Mouse (Mus musculus): Measurements from ENCODE around the gene Rftn1. TPM values are rescaled to one million over a fixed set of nuclear protein-coding genes. Genes with fewer than 3 reads are reported as not detected.
A peak's percentile ranks its signal among the peaks of the same experiment; 100 is the strongest.

Rftn1 gene
- total RNA-seq, 2 experiments from 2014 or later = 9.7 to 11.5 TPM

DNA sequence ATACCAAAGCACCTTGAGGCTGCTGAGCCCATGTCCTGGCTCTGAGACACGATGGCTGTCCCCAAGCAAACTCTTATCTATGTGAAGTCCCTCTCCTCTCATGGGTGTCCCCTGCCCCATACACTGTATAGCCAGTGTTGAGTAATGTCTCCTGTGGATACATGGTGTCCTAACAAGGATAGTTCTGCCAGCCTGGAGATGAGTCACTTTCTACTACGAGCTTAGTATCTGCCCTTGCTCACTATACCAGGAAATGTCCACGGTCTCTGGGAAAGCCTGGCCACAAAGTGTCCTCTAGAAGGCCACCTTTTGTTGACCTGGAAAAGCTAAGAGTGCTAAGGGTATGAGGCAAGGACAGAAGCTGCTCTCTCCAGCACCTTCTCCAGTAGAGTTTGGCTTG is 195.2 kb downstream of the Rftn1 start:
- DNase-seq (ENCODE audit: low spot score in 2 of 2) = peak in 1 of 2 experiments; percentile 36

DNA sequence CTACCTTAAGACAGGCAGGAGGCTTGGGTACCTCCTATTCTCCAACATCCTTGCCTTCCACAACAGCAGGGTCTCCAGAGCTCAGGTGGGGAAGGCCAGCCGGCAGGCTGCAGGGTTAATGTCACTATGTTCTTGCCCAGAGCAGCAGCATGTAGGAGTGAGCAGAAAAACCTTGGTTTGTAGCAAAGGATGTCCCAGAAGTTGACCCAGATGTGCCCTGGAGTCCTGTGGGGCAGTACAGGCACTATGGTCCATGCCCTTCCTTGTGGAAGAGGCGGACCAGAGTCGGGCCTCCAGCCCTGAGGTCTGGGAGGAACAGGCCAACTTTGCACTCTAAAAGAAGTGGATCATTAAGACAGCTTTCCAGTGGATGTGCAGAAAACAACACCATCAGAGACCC is 196.8 kb downstream of the Rftn1 start:
- no peak for DNase-seq (ENCODE audit: low spot score in 2 of 2)

DNA sequence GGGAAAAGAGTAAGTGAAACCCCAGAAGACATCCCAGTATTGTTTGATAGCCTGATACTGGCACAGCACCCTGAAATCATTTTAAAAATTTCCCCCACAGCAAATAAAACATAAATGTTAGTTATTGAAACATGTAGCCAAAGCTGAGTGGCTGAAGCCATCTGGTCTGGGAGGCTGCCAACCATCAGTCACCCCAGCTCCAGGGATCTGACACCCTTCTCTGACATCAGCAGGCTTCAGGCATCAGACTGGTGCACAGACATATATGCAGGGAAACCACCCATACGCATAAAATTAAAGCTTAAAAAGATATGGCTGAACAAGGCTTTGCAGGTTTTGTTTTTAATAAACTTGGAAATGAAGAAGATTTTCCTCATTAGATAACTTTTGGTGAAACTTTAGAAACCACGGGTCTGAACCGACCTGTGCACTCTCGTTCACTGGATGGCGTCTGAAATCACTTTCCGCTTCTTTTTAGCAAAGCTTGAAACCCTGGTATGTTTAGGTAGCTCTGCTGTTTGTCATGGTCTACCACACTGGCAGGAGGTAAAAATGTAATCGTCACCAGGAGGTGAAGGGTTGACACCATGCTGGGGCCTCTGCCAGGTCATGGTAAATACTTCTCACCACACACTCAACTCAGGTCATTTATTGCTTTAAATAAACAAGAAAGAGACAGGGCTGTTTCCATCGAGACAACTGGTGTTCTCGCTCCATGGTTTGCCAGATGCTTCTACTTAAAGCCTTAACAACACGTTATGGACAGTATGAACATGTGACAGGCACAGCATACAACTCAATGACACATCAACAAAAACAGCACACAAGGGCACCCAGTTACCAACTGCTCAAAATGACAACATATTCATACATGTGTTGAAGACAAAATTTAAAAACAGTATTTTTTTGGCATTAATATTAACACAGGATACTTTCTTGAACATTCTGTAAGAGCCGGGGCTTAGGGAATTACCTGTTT is 197.6 kb downstream of the Rftn1 start:
- no peak for DNase-seq (ENCODE audit: low spot score in 2 of 2)

DNA sequence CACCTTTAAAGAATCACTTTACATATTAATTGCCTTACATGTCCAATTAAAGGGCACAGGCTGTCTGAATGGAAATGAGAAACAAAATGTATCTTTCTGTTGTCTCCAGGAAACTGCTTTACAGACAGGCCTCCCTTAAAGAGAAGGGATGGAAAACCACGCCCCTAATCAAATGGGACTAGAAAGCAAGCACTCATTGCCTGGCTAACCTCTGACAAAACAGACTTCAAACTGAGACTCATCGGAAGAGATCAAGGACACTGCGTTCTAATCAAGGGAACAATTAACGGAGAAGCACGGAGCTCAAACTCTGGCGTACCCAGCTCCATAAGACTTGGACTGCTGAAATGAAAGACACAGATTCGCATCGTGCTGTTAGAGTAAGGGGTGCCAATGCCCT is 200.9 kb downstream of the Rftn1 start:
- no peak for DNase-seq (ENCODE audit: low spot score in 2 of 2)

DNA sequence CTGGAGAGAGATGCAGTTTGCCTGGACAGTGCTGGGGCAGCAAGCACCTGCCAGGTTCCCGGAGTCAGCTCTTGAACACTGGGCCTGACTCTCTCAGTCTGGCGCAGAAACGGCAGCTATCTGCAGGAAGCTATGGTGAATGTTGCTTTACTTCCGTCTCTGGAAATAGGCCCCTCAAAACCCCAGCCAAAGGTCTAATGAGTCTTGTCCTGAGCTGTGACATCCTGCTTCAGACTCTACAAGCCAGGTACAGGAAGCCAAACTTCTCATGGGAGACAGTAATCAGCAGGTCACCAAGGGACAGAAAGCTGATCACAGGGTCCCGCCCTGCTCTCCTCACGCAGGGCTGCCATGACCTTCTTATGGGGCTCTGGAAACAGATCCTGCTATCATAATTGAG is 203.4 kb downstream of the Rftn1 start:
- no peak for DNase-seq (ENCODE audit: low spot score in 2 of 2)

DNA sequence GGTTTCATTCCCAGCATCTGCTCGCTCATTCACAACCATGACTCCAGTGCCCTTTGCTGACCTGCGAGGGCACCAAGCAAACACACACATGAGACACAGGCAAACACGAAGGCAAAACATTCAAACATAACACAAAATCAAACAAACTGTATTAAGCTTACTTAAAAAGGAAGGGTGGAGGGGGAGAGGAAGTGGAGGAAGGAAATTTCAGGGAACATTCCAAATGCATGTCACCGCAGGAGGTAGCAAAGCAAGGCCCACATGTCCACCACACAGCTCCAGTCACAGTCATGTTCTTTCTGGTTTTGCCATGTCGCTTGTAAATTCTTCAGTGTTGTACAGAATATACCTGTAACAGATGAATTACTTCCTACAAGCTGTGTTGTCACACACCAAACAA is 207.0 kb downstream of the Rftn1 start:
- DNase-seq (ENCODE audit: low spot score in 2 of 2) = no peak

DNA sequence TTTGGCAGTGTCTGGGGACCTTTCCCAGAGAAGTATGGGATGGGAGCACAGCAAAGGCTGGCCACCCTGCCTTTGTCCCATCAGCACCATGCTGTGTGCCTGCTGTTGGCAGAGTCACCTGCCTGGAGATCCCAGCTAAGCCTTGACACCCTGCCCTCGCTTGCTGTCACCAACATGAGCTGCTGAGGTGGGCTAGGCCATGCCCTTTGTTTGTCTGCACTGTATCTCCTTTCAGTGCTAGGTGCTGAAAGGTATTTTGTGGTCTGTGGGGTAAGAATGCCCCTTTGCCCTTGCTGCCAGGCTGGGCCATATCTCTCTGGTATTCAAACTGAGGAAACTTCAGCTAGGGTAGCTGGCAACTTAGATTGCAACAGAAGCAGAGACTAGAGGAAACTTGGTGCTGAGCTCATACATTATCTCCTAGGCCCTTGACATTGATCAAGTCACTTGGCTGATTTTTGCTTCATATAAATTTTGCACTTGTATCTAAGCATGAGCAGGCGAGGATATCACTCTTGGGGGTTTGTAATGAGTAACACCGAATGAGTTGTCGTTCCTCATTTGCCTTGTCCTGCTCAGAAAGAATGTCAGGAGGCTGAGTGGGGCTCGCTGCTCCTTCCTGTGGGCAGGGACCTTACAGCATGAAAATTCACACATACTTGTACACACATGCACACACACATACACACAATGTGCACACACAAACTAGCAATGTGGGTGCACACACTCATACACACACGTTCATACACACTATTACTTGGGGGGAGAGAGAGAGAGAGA is 207.7 kb downstream of the Rftn1 start:
- no peak for DNase-seq (ENCODE audit: low spot score in 2 of 2)

DNA sequence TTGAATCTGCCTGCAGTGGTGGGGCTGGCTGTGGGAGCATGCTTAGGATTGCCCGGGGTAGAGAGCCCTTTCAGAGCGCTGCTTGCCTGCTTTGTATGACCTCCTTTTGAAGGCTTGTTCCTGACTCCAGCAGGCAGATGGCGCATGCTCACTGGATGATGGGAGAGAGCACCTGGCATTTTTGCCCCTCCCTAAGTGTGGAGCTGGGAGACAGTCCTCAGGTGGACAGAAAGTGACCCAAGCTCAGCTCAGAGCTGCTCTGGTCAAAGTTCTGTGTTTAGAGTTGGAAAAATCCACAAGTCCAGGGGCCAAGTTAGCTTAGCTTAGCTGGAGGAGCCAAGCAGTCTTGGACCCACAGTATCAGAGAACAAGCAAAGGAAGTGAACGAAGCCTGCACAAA is 208.9 kb downstream of the Rftn1 start:
- DNase-seq (ENCODE audit: low spot score in 2 of 2) = no peak

DNA sequence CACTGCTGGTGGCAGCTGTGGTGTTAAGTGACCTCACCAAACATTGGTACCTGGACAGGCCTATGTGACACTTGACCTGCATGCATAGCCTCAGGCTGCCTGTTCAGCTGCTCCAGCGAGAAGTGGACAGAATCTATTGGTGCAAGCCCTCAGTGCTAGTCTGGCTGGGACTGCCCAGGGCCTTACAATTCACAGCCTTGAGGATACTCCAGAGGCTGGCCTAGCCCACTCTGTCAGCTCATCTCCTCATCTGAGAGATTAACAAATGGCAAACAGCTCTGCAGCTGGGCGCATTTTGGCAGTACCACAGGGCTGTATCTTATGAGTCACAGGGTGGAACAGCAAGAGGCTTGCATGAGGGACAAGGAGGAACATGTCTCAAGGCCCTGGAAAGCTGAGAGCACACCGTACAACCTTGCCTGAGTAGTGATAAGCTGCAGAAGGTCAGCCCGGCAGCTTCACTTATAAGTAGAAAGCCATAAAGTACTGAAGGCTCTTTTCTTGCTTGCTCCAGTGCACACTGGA is 210.7 kb downstream of the Rftn1 start:
- no peak for DNase-seq (ENCODE audit: low spot score in 2 of 2)

DNA sequence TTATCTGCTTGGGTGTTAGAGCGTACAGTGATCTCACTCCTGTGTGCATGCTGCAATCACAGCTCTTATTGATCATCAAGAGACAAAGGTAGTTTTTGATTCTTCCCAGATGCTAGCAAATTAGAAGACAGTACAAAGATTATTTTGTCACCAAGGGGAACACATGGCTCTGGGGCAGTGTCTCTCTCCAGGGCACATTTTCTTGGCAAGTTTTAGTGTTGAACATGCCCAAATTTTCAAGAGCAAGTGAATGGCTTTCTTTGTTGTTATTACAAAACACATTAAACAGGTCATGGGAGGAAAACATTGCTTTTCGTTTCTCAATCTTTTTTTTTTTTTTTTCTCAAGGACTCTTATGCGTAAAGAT is 213.1 kb downstream of the Rftn1 start:
- no peak for DNase-seq (ENCODE audit: low spot score in 2 of 2)

DNA sequence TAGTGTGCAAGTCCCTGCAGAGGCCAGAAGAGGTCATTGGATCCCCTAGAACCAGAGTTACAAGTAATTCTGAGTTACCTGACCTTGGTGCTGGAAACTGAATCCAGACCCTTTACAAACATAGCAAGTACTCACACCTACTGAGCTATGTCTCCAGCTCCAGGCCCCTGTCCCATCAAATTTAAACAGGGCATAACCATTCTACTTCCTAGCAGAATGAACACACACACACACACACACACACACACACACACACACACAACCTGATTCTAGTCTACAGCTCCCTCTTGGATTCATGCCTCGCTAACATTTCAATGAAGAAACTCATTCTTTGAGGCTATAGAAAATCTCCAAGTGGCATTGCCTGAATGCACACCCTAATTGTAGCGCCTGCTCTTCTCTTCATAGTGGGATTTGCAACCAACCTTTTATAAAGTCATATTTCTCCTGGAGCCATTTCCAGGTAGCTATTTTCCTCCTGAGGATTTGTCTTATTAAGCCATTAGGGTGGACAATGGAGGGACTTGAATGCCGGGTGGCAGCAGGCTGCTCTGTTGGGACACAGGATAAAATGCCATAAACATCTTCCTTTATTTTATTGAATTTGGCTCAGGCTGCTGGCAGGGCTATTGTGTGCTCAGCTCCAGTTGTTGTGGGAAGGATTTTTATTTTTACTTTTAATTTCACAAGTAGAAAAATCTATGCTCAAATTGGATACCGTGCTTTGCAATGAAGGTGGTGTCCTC is 213.6 kb downstream of the Rftn1 start:
- no peak for DNase-seq (ENCODE audit: low spot score in 2 of 2)

DNA sequence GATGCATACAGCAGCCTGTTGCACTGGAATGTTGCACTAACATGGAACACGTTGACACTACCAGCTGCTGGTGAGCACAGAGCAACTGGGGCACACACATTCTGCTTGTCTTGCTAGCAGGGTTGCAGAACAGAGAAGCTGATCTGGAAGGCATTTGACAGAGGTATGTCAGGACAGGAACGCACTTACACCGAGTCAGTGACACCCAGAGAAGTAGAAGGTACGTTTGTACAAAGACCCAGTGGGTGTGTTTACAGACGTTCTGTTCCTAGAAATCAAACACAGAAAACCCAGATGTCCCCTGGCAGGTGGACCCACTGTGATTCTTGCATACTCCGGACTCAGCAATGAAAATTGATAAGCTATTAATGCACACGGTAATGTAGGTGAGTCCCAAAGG is 215.0 kb downstream of the Rftn1 start:
- DNase-seq (ENCODE audit: low spot score in 2 of 2) = no peak

DNA sequence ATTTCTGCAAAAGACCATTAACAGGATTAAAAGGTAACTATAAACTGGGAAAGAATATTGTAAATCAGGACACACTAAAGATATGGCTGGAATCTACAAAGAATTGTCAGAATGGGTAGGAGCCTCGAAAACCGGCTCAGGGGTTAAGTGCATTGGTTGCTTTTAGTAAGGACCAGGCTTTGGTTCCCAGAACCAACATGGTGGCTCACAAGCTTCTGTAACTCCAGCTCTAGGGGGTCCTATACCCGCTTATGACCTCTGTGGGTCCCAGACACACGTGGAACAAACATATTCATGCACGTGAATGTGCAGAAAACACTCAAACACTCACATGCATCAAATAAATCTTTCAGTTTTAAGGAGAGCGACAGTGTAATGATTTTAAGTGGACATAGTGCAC is 215.5 kb downstream of the Rftn1 start:
- no peak for DNase-seq (ENCODE audit: low spot score in 2 of 2)

DNA sequence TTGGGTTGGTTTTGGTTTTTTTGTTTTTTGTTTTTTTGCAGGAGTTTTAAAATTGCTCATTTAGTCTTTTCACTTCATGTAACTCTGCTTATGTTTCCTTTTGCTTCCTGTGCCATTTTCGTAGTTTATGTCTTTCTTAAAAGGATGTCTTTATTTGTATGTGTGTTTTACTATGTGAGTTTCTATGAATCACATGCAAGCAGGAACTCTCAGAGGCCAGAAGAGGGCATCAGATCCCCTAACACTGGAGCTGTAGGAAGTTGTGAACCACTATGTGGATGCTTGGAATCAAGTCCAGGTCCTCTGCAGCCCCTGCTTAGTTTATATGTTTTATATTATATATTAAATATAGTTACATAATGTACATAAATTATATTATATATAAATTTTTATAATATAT is 218.3 kb downstream of the Rftn1 start:
- no peak for DNase-seq (ENCODE audit: low spot score in 2 of 2)

DNA sequence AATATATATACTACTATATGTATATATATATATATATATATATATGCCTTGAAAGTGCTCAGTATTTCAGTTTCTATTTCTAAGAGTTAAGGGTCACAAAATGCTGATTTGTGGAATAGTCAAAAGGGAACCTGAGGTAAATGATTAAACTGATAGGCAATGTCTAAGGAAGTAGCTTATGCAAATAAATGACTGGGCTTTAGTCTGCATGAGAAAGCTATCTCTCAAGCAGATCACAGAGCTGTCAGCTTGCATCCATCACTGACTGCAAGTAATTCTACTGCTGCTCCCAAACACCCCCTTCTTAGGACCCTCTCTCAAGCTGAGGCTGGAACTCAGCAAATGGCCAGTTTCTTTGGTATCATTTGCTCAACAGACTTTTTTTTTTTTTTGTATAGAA is 219.4 kb downstream of the Rftn1 start:
- no peak for DNase-seq (ENCODE audit: low spot score in 2 of 2)

DNA sequence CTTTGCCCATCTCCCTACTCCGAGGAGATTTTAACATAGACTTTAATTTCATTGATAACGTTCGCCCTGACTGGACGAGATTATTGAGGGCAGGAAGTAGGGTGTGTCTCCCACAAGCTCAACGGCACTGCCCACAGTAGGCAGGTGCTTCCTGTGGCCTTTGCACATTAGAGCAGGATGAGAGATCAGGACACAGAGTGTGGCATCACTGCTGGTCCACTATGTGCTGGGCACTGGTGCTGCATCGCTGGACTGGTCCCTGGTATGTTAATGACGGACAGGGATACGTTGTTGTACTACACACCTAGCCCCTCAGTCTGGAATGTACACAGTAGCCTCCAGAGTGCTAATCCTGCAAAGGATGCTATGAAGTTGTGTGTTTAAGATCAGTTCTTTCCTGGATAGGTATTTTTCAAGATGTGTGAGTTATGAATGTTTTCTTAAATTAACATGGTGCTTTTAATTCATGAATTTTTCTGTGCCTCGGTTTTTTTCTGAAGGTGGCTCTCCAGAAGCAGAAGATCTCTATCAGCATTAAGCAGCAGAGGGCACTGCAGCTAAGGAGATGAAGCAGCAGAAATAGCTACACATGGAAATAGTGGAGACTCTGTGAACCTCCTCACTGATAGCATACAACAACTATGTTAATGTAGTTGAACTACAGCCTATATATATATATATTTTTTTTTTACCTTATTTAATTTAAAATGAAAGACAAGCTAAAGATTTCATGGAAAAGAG is 221.8 kb downstream of the Rftn1 start:
- DNase-seq (ENCODE audit: low spot score in 2 of 2) = peak; percentile 33 to 53

DNA sequence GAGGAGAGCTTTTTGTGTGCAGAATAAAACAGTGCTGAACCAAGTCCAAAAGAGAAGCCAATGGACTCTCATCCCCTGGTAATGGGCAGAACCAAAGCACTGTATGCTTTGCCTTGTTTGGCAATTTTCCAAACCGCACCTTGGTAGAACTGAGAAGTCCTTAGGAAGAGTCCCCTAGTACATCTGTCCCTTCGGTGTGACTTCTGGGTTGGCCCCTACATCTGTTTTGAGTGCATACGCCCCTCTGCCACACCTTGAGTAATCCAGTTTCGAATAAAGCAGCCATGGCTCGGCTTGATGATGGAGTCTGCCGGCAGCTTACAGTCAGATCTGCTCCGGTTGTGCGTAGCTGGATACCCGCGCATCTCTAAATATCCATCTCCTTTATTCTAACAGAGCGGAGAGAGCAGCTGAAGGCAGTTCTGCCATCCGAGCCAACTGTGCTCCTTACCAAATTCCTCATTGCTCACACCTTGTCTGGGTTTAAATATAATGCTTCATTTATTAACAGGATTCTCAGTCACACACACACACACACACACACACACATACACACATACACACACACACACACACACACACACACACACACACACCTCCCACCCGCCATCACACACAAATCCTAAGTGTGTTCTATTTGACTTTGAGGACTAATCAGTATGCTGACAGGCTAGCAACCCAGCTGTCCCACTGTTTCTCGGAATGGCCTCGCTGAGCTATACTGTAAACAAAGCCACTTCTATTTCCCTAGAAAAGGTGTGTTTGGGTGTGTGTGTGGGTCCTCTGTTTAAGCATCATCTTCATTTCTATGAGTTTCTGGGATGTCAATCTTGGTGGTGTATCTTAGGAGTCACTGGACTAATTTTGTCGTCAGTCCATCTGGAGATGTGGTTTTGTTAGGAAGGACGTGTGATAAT is 224.4 kb downstream of the Rftn1 start:
- DNase-seq (ENCODE audit: low spot score in 2 of 2) = no peak

DNA sequence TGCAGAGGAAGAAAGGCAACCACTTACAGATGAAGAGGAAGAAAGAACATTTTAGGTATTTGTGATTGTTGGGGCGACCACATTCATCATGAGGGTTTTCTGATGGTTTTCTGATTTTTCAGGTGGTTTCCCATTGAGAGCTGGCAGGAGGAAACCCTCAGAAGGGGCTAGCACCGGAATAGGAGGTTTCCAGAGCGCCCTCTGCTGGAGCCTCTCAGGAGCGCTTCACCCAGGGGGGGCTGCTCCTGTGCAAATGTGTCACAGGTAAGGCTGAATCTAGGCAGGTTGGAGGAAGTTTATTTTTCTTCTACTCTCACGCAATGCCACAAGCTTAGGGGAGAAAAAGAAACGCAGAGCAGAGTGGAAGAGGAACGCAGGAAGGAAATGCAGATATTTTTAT is 225.4 kb downstream of the Rftn1 start:
- DNase-seq (ENCODE audit: low spot score in 2 of 2) = no peak

DNA sequence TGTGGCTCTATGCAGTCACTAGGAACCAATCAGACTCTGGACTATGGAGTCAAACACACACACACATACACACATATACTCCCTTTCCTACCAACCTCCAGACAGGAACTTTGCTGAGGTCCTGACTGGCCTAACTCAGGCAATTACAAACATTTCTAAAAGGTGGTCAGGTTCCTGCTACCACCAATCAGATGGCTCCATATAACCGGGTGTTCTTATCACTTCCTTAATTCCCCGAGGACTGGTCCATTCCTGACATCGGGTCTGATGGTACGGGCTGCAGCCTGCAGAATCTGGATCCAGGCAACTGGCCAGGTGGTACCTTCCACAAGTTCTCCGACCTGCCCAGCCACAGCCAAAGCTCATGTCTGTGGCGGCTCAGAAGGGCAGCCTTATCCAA is 226.0 kb downstream of the Rftn1 start:
- DNase-seq (ENCODE audit: low spot score in 2 of 2) = no peak

DNA sequence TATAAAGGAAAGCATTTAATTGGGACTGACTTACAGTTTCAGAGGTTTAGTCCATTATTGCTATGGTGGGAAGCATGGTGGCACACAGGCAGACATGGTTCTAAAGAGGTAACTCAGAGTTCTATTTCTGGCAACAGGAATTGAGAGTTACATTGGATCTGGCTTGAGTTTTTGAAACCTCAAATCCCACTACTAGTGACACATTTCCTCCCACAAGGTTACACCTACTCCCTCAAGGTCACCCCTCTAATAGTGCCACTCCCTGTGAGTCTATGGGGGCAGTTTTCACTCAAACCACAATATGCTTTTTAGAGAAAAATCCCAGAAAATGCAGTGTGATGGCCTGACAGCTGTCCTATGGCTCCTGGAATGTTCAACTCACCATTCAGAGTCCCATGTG is 231.5 kb downstream of the Rftn1 start:
- no peak for DNase-seq (ENCODE audit: low spot score in 2 of 2)

Data from adrenal gland, adult 18-20 months (tissue).